Mouse (Mus musculus) left cerebral cortex, adult 2 months (tissue): ENCODE results near the gene Cep57l1. TPM values are rescaled to one million over a fixed set of nuclear protein-coding genes. Genes with fewer than 3 reads are reported as not detected.

ENCODE experiments used
- DNase-seq, 2 experiments: peaks; one replicate each; pipeline ENCODE4 v3.0.0; 2021 to 2022; ENCODE audit warnings: low spot score in 2 of 2, mixed read lengths in 1 of 2; ENCODE audit errors: extremely low spot score in 1 of 2
- H3K27ac ChIP-seq: fragments of 200-600 bp; 2 replicates; pipeline ENCODE4 v1.8.1; 2022
- H3K4me3 ChIP-seq: fragments of 200-600 bp; 2 replicates; pipeline ENCODE4 v1.8.1; 2022
- CTCF ChIP-seq: fragments of 200-600 bp; IDR thresholded peaks from 2 replicates; pipeline ENCODE4 v1.8.1; 2022; ENCODE audit warnings: antibody characterized with exemption, mild to moderate bottlenecking, moderate library complexity
- intact Hi-C: fragments of 180-260 bp; cut with DNase I; formaldehyde crosslinking; loops from one replicate; pipeline ENCODE4 v1.15.1; 2025
- total RNA-seq, 2 experiments: library from RNA; stranded (reverse); gene quantifications; 2 replicates each; pipeline ENCODE4 v1.2.3; 2021

The Cep57l1 gene
- total RNA-seq, 2 experiments from 2014 or later, result 5.3 to 7.5 TPM

- Histone ChIP-seq H3K27ac (no peak overlapping the region), H3K4me3 (no peak overlapping the region)
- intact Hi-C loops, result no loop called here
- TF ChIP-seq CTCF, result no peak
- DNase-seq, result no peak
Measured at GRCm38 (mm10) chr10:41731932-41732331, 77.7 kb downstream of the Cep57l1 start.

GRCm38 (mm10) chr10:41730746-41731145 lies 78.9 kb downstream of the Cep57l1 start:
- no peak for DNase-seq
- intact Hi-C loops, result no loop called here
- TF ChIP-seq CTCF, result no peak
- Histone ChIP-seq H3K27ac (no peak overlapping the region), H3K4me3 (no peak overlapping the region)

- no peak for TF ChIP-seq CTCF
- Histone ChIP-seq H3K4me3 (no peak overlapping the region), H3K27ac (no peak overlapping the region)
- DNase-seq, result no peak
- intact Hi-C loops, result no loop called here
Measured at GRCm38 (mm10) chr10:41726215-41726614, 83.5 kb downstream of the Cep57l1 start.

GRCm38 (mm10) chr10:41719587-41719986 lies 90.1 kb downstream of the Cep57l1 start:
- intact Hi-C loops, result no loop called here
- no peak for DNase-seq
- Histone ChIP-seq H3K4me3 (no peak overlapping the region), H3K27ac (no peak overlapping the region)
- TF ChIP-seq CTCF, result no peak

GRCm38 (mm10) chr10:41716029-41716897 lies 93.4 kb downstream of the Cep57l1 start, which contains the start of gene Ccdc162:
Gene Ccdc162, minus strand, starts transcription at chr10:41716634.
- intact Hi-C loops, result no loop called here
- DNase-seq, result no peak
- Histone ChIP-seq H3K27ac (no peak within 1 kb of the TSS), H3K4me3 (no peak within 1 kb of the TSS)
- TF ChIP-seq CTCF, result no peak

- DNase-seq, result no peak
- no peak for TF ChIP-seq CTCF
- intact Hi-C loops, result no loop called here
- Histone ChIP-seq H3K27ac (no peak overlapping the region), H3K4me3 (no peak overlapping the region)
Measured at GRCm38 (mm10) chr10:41715557-41715956, 94.1 kb downstream of the Cep57l1 start.

GRCm38 (mm10) chr10:41711467-41711866 lies 98.2 kb downstream of the Cep57l1 start:
- Histone ChIP-seq H3K4me3 (no peak overlapping the region), H3K27ac (no peak overlapping the region)
- DNase-seq, result no peak
- no peak for TF ChIP-seq CTCF
- intact Hi-C loops, result no loop called here

GRCm38 (mm10) chr10:41710773-41711172 lies 98.9 kb downstream of the Cep57l1 start:
- no peak for TF ChIP-seq CTCF
- Histone ChIP-seq H3K27ac (no peak overlapping the region), H3K4me3 (no peak overlapping the region)
- no peak for DNase-seq
- intact Hi-C loops, result no loop called here

- intact Hi-C loops, result no loop called here
- no peak overlapping the region for H3K27ac ChIP-seq
- no peak for TF ChIP-seq CTCF
- no peak for DNase-seq
- no peak overlapping the region for H3K4me3 ChIP-seq
Measured at GRCm38 (mm10) chr10:41709341-41709740, 100.3 kb downstream of the Cep57l1 start.

- no peak for TF ChIP-seq CTCF
- Histone ChIP-seq H3K27ac (no peak overlapping the region), H3K4me3 (no peak overlapping the region)
- intact Hi-C loops, result no loop called here
- DNase-seq, result no peak
Measured at GRCm38 (mm10) chr10:41699669-41700068, 110.0 kb downstream of the Cep57l1 start.

GRCm38 (mm10) chr10:41697040-41697439 lies 112.6 kb downstream of the Cep57l1 start:
- intact Hi-C loops, result no loop called here
- Histone ChIP-seq H3K27ac (no peak overlapping the region), H3K4me3 (no peak overlapping the region)
- no peak for TF ChIP-seq CTCF
- no peak for DNase-seq

- H3K4me3 ChIP-seq, result no peak overlapping the region
- no peak for DNase-seq
- no peak; the same call in 1 of the 2 replicates for TF ChIP-seq CTCF
- no peak overlapping the region for H3K27ac ChIP-seq
- intact Hi-C loops, result loop anchor here (1.0 to 5.0 kb wide), 2 partner anchors 388 to 606 kb away; partner anchors contain the start of genes Ak9 and Fig4
Measured at GRCm38 (mm10) chr10:41690978-41691377, 118.7 kb downstream of the Cep57l1 start.
